Mouse (Mus musculus) testis, adult 2 months (tissue): ENCODE results near the gene Slc39a11.

Source experiments
- CTCF ChIP-seq: fragments of 200-500 bp; IDR thresholded peaks from 2 replicates; pipeline ENCODE4 v1.5.1; 2012; ENCODE audit warnings: low read depth, mild to moderate bottlenecking, inconsistent platforms, low read length, moderate library complexity; ENCODE audit not compliant: control insufficient read depth, insufficient read depth, insufficient replicate concordance
- POLR2A ChIP-seq: fragments of 200-500 bp; IDR thresholded peaks from 2 replicates; pipeline ENCODE4 v1.6.1; 2012; ENCODE audit warnings: low read depth, mild to moderate bottlenecking, inconsistent platforms, low read length, moderate library complexity; ENCODE audit not compliant: control insufficient read depth

- TF ChIP-seq CTCF (no peak), POLR2A (no peak)
Observed at GRCm38 (mm10) chr11:113339770-113340169, 310.1 kb downstream of the Slc39a11 start.
